Mouse (Mus musculus) liver, adult 2 months (tissue): ENCODE data around the gene Ltbp1. TPM values are rescaled to one million over a fixed set of nuclear protein-coding genes. Genes with fewer than 3 reads are reported as not detected.
A peak's percentile ranks its signal among the peaks of the same experiment; 100 is the strongest.

Source experiments
- DNase-seq: peaks from one replicate; pipeline ENCODE4 v3.0.0-alpha.2; 2011; ENCODE audit warnings: low read depth, low spot score; ENCODE audit errors: extremely low read depth
- H3K27ac ChIP-seq: fragments of 200-500 bp; replicated peaks from 2 replicates; pipeline ENCODE4 v1.5.1; 2012; ENCODE audit warnings: low read depth, mild to moderate bottlenecking, control low read depth, inconsistent platforms, low read length; ENCODE audit not compliant: insufficient read depth
- H3K27me3 ChIP-seq: fragments of 200-500 bp; 2 replicates; pipeline ENCODE4 v1.6.1; 2012; ENCODE audit warnings: mild to moderate bottlenecking, moderate library complexity, low read length, inconsistent platforms; ENCODE audit not compliant: control insufficient read depth, insufficient read depth
- H3K36me3 ChIP-seq: fragments of 200-500 bp; 2 replicates; pipeline ENCODE4 v1.6.1; 2012; ENCODE audit warnings: low read length, inconsistent platforms; ENCODE audit not compliant: control insufficient read depth, insufficient read depth
- H3K4me1 ChIP-seq: fragments of 200-500 bp; 2 replicates; pipeline ENCODE4 v1.6.1; 2011; ENCODE audit warnings: low read length; ENCODE audit not compliant: control insufficient read depth, insufficient read depth
- H3K4me3 ChIP-seq: fragments of 200-500 bp; 2 replicates; pipeline ENCODE4 v1.5.1; 2011; ENCODE audit warnings: low read depth, mild to moderate bottlenecking, control low read depth, low read length, moderate library complexity; ENCODE audit not compliant: insufficient read depth
- H3K79me2 ChIP-seq: fragments of 200-500 bp; 2 replicates; pipeline ENCODE4 v1.6.1; 2012; ENCODE audit warnings: inconsistent platforms, mild to moderate bottlenecking, low read length, moderate library complexity; ENCODE audit not compliant: control insufficient read depth, insufficient read depth
- H3K9ac ChIP-seq: fragments of 200-500 bp; 2 replicates; pipeline ENCODE4 v1.6.1; 2012; ENCODE audit warnings: low read depth, mild to moderate bottlenecking, control low read depth, inconsistent platforms, low read length
- CTCF ChIP-seq: fragments of 200-500 bp; IDR thresholded peaks from 2 replicates; pipeline ENCODE4 v1.5.1; 2011; ENCODE audit warnings: low read depth, low read length, control low read depth
- POLR2A ChIP-seq: fragments of 200-500 bp; IDR thresholded peaks from 2 replicates; pipeline ENCODE4 v1.6.1; 2011; ENCODE audit warnings: low read length, control low read depth; ENCODE audit not compliant: insufficient read depth; ENCODE audit errors: extremely low read depth
- WGBS: fragments of 180-500 bp; shearing (Covaris S2); methylation state at CpG from one replicate; pipeline ENCODE4 v1.1.7; 2018; 5-methylcytosine and 5-hydroxymethylcytosine counted together
- polyA plus RNA-seq: library from polyadenylated mRNA; depleted of rRNA; stranded (reverse); fragments of >200 nt; gene quantifications from 2 replicates; pipeline ENCODE4 v1.2.3, GENCODE M21; 2012
- total RNA-seq: library from RNA; depleted of rRNA; stranded (reverse); fragments of >200 nt; gene quantifications from 2 replicates; pipeline ENCODE4 v1.2.3, GENCODE M21; 2014

The Ltbp1 gene
- total and polyA plus RNA-seq, 2 experiments, result 1.1 to 1.5 TPM

DNA sequence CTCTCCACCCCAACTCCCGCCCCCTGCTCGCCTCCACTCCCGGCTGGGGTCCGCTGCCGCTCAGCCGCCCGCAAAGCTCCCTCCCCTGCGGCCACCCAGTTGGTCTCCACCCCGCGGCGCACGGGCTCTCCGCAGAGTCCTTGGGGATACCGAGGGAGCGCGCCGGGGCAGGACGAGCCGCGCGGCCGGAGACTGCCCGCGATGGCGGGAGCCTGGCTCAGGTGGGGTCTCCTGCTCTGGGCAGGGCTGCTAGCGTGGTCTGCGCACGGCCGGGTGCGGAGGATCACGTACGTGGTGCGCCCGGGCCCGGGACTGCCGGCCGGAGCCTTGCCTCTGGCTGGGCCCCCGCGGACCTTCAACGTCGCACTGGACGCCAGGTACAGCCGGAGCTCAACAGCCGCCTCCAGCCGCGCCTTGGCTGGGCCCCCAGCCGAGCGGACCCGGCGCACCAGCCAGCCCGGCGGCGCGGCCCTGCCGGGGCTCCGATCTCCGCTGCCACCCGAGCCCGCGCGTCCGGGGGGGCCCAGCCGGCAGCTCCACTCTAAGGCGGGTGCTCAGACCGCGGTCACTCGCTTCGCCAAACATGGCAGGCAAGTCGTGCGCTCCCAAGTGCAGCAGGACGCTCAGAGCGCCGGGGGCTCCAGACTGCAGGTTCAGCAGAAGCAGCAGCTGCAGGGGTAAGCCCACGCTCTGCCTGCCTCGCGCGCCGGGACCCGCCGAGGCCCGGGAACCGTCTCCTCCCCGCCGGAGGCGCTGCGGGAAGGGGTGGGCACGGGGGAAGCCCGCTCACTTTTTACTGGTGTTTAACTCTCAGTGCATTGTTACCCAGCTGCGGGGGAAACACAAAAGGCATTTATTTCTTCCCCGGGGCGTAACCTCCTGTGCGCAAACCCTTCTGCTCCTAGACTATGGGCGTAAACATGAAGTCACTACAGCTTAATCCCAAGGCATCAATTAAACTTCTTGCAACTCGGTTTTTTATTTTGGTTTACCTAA is 615 bp downstream of the Ltbp1 start:
- 2% methylated on average over 94 of the region's 94 CpGs for WGBS

DNA sequence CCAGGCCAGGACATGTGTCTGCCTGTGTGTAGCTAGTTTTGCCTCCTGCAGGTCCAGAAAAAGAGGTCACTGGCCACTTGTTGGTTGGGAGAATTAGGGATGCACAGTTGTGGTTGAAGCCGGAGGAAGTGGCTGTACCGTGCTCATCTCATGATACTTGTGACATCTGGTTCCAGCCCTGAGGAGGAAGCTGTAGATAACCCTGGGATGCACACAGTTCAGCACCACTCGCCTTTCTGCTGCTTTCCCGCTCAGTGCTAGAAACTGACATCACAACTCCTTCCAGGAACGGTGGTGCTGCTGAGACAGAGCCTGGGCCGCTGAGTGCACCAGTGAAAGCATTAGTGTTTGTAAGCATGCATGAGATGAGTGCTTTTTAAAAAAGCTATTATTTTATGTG is 5.6 kb downstream of the Ltbp1 start:
- TF ChIP-seq CTCF (no peak), POLR2A (no peak)
- no peaks in the 10 kb centered on the region for H3K79me2 ChIP-seq
- WGBS, result 74% methylated on average over 6 of the region's 6 CpGs
- no peaks in the 10 kb centered on the region for H3K4me1 ChIP-seq
- no peaks in the 10 kb centered on the region for H3K36me3 ChIP-seq
- no peak for DNase-seq
- H3K27ac ChIP-seq, result no peak overlapping the region
- no peak overlapping the region for H3K9ac ChIP-seq
- H3K4me3 ChIP-seq, result no peak overlapping the region
- H3K27me3 ChIP-seq, result no peaks in the 10 kb centered on the region

More for the DNA sequence above, 615 bp downstream of the Ltbp1 start:
- no peak for DNase-seq
- H3K27ac ChIP-seq, result no peak overlapping the region
- peaks cover 7% of the 10 kb centered on the region; the same call in 1 of the 2 replicates for H3K27me3 ChIP-seq
- peak overlapping the region; percentile 57 for H3K4me3 ChIP-seq
- H3K9ac ChIP-seq, result peak overlapping the region; percentile 57
- TF ChIP-seq POLR2A, result no peak
- no peak for TF ChIP-seq CTCF
- H3K36me3 ChIP-seq, result no peaks in the 10 kb centered on the region
- H3K79me2 ChIP-seq, result no peaks in the 10 kb centered on the region
- H3K4me1 ChIP-seq, result no peaks in the 10 kb centered on the region

DNA sequence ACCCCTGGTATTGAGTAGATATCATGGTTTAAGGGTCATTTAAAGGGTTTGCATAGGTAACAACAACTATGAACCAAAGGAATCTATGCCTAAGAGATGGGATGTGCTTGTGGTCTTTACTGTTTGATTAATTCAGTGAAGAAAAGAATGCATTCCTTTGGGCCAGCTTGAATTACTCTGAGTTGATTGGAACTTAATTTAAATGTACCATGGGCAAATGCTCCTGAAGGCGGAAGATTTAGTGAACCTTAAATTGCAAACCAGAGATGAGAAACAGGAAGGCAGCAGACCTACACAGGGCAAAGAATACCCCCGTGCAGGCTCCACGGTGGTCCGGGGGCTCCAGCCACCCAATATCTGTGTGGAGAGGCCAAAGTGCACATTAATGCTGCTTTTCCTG is 7.8 kb downstream of the Ltbp1 start:
- TF ChIP-seq CTCF (no peak), POLR2A (no peak)
- no peak overlapping the region for H3K27ac ChIP-seq
- H3K9ac ChIP-seq, result no peak overlapping the region
- no peaks in the 10 kb centered on the region for H3K27me3 ChIP-seq
- no peaks in the 10 kb centered on the region for H3K4me1 ChIP-seq
- H3K79me2 ChIP-seq, result no peaks in the 10 kb centered on the region
- 83% methylated on average over 4 of the region's 4 CpGs for WGBS
- DNase-seq, result no peak
- no peak overlapping the region for H3K4me3 ChIP-seq
- H3K36me3 ChIP-seq, result no peaks in the 10 kb centered on the region

DNA sequence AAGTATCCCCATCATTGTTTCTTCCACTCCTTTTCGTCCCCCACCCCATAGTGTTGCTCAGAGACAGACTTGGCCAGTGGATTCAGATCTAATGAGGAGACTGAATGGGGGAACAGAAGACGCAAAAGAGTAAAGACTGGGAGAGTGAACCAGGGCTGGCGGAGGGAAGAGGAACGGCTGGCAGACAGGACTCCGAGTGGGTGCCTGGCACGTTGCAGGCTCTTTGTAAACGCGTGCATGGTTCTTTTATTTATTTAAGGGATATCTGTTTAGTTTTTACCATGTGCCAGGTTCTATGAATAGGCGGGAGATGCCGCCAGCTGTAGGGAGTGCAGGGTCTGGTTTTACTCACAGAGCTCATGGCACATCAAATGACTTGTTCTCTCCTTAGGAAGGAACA is 8.5 kb downstream of the Ltbp1 start:
- no peaks in the 10 kb centered on the region for H3K27me3 ChIP-seq
- H3K9ac ChIP-seq, result no peak overlapping the region
- H3K27ac ChIP-seq, result no peak overlapping the region
- 73% methylated on average over 10 of the region's 10 CpGs for WGBS
- H3K36me3 ChIP-seq, result no peaks in the 10 kb centered on the region
- no peak overlapping the region for H3K4me3 ChIP-seq
- H3K79me2 ChIP-seq, result no peaks in the 10 kb centered on the region
- no peak for TF ChIP-seq CTCF
- no peak for TF ChIP-seq POLR2A
- no peak for DNase-seq
- H3K4me1 ChIP-seq, result no peaks in the 10 kb centered on the region

DNA sequence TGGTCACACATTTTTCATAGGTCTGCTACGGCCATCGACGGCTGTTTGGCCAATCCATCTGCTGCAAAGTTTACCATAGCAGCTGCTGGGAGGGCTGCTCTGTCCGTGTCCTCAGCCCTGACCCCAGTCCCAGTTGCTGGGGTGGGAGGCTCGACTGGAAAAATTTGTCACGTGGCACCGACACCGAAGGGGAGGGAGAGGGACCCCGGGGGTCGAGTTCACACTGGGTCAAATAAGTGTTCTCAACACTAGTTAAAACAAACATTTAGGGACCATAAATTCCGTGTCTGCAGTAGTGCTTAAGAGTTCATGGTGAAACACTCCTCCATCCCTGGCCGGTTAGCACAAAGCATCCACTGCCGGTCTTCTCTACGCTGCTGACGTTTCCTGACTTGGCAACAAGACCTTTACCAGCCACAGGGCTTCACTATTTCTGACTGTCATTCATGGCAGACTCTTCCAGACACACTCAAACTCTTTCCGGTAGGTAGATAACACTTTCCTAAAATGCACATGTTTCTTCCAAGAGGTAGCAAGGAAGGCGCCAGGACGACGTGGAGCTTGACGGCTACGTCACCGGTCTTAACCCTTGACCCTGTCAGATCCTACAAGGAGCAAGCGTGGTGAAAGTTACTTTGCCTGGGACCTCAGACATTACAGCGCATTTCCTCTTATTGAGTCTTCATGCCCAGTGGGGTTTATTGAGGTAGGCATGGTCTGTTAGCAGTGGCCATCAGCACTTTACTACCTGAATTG is 9.4 kb downstream of the Ltbp1 start:
- WGBS, result 68% methylated on average over 24 of the region's 24 CpGs
- Histone ChIP-seq H3K36me3 (no peaks in the 10 kb centered on the region), H3K27me3 (no peaks in the 10 kb centered on the region), H3K9ac (no peak overlapping the region), H3K79me2 (no peaks in the 10 kb centered on the region), H3K4me1 (no peaks in the 10 kb centered on the region), H3K27ac (no peak overlapping the region), H3K4me3 (no peak overlapping the region)
- TF ChIP-seq CTCF (no peak), POLR2A (no peak)
- peak; percentile 8 for DNase-seq
